Mouse (Mus musculus): Measurements from ENCODE around the gene Bach1.

The Bach1 gene

DNA sequence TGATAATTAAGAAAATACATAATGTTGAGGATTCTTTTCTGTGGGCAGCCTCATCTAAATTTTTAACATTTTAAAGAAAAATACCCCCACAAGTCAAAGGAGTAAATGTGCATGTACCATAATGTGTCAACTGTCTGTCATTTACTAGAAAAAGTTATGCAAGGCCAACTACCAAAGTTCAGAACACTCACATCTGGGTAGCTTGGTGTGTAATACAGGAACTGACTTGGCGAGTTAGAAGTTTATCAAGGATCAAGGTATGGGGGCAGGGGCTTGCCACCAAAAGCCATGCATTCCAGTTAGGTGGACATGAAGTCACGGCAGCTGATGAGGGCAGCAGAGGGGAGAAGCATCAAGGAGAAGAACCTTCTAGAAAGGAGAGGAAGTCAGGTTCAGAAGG, 13.2 kb downstream of the Bach1 start:
- no peak for DNase-seq (ENCODE audit: low spot score in 2 of 2)

- peak in 1 of 2 experiments; percentile 25 for DNase-seq (ENCODE audit: low spot score in 2 of 2)
These were observed 14.4 kb downstream of the Bach1 start for GRCm38 (mm10) chr16:87712986-87713693.

GRCm38 (mm10) chr16:87714550-87714949, 15.8 kb downstream of the Bach1 start:
- no peak for DNase-seq (ENCODE audit: low spot score in 2 of 2)

DNA sequence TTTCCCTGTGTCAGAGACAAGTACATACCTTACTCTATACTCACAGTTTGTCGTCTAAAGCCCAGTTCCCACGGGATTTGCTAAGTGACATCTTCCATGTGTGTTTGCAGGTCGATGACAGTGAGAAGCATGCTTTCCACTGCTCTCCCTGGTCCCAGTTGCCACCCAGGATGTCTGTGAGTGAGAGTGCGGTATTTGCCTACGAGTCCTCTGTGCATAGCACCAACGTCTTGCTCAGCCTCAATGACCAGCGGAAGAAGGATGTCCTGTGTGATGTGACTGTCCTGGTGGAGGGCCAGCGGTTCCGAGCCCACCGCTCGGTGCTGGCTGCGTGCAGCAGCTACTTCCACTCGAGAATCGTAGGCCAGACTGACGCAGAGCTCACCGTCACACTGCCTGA, 16.5 kb downstream of the Bach1 start:
- no peak for DNase-seq (ENCODE audit: low spot score in 2 of 2)

GRCm38 (mm10) chr16:87716269-87716668, 17.5 kb downstream of the Bach1 start:
- no peak for DNase-seq (ENCODE audit: low spot score in 2 of 2)

GRCm38 (mm10) chr16:87717046-87717660, 18.4 kb downstream of the Bach1 start:
- no peak for DNase-seq (ENCODE audit: low spot score in 2 of 2)

DNA sequence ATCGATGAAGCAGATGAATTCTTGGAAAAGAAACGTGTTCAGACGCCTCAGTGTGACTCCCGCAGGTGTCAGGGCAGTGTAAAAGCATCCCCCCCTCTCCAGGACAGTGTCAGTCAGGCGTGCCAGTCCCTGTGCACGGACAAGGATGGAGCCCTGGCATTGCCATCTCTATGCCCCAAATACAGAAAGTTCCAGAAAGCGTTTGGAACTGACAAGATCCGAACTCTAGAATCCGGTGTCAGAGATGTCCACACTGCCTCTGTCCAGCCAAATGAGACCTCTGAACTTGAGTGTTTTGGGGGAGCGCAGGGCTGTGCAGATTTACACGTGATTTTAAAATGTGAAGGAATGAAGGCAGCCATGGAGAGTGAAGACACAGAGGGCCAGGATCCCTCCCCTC, 20.3 kb downstream of the Bach1 start:
- no peak for DNase-seq (ENCODE audit: low spot score in 2 of 2)

- DNase-seq (ENCODE audit: low spot score in 2 of 2): no peak
These were observed 21.0 kb downstream of the Bach1 start for GRCm38 (mm10) chr16:87719688-87720283.

- DNase-seq (ENCODE audit: low spot score in 2 of 2): no peak
These were observed 22.2 kb downstream of the Bach1 start for GRCm38 (mm10) chr16:87720851-87721409.

GRCm38 (mm10) chr16:87722857-87723256, 24.1 kb downstream of the Bach1 start:
- DNase-seq (ENCODE audit: low spot score in 2 of 2): no peak

DNA sequence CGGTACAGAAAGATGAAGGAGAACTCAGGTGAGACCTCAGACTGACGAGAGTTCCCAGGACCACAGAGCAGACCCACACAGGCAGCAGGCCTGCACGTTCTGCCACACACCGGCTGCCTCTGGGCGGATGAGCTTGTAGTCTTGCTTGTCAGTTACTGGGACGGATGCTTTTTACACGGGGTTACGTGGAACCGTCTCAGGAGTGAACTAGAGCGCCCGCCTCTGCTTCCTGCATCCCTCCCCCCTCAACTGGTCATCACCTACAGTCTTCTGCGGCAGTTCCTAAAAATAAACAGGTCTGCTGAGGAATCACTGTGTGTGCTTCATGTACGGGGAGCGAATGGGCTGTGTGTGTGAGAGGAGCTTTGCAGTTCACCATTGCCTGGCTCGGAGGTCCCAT, 24.7 kb downstream of the Bach1 start:
- no peak for DNase-seq (ENCODE audit: low spot score in 2 of 2)

DNA sequence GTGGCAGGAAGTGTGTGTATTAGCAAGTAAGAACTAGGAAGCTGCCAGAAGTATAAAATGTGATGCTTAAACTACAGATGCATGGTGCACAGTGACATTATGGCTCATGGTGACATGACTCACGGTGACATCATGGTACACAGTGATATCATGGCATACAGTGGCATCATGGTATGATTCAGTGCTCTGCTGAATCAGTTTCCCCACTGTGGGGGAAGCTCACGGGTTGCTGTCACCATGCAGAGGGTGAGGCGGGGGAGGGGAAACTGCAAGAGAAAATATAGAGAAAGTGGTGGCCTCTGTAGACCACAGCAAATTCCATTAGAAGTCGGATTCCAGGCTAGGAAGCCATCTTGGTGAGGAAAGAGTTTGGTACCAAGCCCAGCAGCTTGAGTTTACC, 26.1 kb downstream of the Bach1 start:
- DNase-seq (ENCODE audit: low spot score in 2 of 2): no peak

GRCm38 (mm10) chr16:87725241-87725640, 26.5 kb downstream of the Bach1 start:
- DNase-seq (ENCODE audit: low spot score in 2 of 2): no peak

GRCm38 (mm10) chr16:87725963-87726362, 27.2 kb downstream of the Bach1 start:
- no peak for DNase-seq (ENCODE audit: low spot score in 2 of 2)

- no peak for DNase-seq (ENCODE audit: low spot score in 2 of 2)
These were observed 27.6 kb downstream of the Bach1 start for GRCm38 (mm10) chr16:87726369-87726768.

- DNase-seq (ENCODE audit: low spot score in 2 of 2): no peak
These were observed 28.5 kb downstream of the Bach1 start for GRCm38 (mm10) chr16:87727250-87727649.

GRCm38 (mm10) chr16:87727918-87728317, 29.2 kb downstream of the Bach1 start:
- no peak for DNase-seq (ENCODE audit: low spot score in 2 of 2)

- no peak for DNase-seq (ENCODE audit: low spot score in 2 of 2)
These were observed 30.0 kb downstream of the Bach1 start for GRCm38 (mm10) chr16:87728703-87729102.

DNA sequence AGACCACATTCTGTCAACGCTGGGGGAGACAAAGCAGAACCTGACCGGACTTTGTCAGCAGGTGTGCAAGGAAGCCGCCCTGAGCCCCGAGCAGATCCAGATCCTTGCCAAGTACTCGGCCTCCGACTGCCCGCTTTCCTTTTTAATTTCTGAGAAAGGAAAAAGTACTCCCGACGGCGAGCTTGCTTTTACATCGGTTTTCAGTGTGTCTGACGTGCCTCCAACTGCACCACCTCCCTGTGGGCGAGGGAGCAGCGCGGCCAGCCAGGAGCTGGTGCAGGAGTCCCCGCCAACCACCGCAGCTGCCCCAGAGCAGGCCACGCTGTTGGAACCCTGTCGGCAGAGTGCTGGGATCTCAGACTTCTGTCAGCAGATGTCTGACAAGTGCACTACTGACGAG, 30.7 kb downstream of the Bach1 start:
- DNase-seq (ENCODE audit: low spot score in 2 of 2): no peak

DNA sequence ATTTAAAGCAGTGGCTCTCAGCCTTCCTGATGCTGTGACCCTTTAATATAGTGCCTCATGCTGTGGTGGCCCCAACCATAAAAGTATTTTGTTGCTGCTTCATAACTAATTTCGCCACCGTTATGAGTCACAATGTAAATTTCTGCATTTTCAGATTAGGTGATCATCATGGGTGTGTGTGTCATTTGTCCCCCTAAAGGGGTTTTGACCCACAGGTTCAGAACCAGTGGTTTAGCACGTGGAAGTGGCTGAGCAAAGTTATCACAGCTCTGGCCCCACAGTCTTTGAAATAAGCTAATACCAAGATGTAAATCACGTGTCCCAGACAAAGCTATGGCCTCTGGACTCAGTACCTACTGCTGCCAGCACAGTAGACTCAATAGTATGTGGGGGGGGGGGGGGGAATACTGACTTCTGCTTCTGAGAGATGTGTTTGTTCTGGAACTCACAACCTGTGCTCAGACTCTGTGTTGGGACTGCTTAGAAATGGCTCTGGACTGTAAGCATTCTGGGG, 36.2 kb downstream of the Bach1 start:
- no peak for DNase-seq (ENCODE audit: low spot score in 2 of 2)

DNA sequence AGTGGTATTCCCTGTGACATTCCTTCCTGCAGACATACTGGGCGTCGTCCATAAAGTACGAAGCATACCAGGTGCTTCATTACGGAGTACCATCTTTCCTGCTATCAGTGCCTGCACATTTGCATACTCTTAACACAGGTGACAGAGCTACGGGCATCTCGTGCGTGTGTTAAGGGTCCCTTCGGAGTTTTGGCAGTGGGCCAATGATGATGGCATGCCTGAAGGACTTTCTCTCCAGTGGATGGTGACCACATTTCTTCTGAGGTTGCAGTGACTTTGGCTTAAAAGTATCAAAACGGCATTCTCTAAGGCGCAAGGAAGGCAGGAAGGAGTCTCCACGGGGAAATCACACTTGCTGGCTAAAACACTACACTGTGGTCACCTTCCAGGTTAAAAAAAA, 37.4 kb downstream of the Bach1 start:
- DNase-seq (ENCODE audit: low spot score in 2 of 2): no peak

DNA sequence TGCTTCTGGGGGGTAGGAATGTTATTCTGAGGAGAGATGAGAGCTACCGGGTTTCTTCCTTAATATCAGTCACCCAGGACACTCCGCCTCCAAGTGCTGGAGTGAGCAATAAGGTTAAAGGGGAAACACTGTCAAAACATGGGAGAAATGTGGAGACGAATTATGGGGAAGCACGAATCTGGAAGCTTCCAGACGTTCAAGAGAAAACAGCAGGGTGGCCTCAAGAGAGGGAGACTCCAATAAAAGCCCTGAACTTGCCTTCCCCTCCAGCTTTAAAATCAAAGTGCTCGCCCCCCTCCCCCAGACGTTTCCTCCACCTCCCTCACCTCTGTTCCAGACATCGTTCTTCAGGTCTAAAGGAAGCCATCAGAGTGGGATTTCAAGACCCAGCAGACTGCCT, 38.6 kb downstream of the Bach1 start:
- DNase-seq (ENCODE audit: low spot score in 2 of 2): no peak
